7 mouse cellular contexts compared by ENCODE assay signal in genomic region chr16:43363751-43364515, GRCm38 (mm10).
DNase-seq lines count a peak whose midpoint lies in the region; ATAC-seq and TF ChIP-seq lines count a peak whose summit lies in the region.

No protein-coding gene starts in this region.

- no peaks in the 10 kb centered on the region for H3K79me2 ChIP-seq in macrophage (ENCODE audit: inconsistent target)

- H3K9me3 ChIP-seq in hindbrain, postnatal 0 days (ENCODE audit: low read length): no peaks in the 10 kb centered on the region

- H3K4me3 ChIP-seq in hindbrain, postnatal 0 days (ENCODE audit: low read length): no peak overlapping the region
- H3K4me3 ChIP-seq in macrophage (ENCODE audit: inconsistent target): peak overlapping the region; percentile 12; the same call in 1 of the 2 replicates

- H3K27ac ChIP-seq in hindbrain, postnatal 0 days: no peak overlapping the region
- peak overlapping the region; percentile 80 for H3K27ac ChIP-seq in macrophage

- H3K27me3 ChIP-seq in hindbrain, postnatal 0 days (ENCODE audit: insufficient read depth, low read length): no peaks in the 10 kb centered on the region

- DNase-seq in MN1 (ENCODE audit: low spot score): peak; percentile 54
- DNase-seq in brain, adult 2 months (ENCODE audit: low read depth, low spot score): peak; percentile 65
- peak; percentile 69 to 76 for DNase-seq in gastrocnemius, adult 8-10 months (ENCODE audit: low spot score in 2 of 2)
- DNase-seq in hindbrain, postnatal 0 days (ENCODE audit: low spot score): peak; percentile 26
- DNase-seq in left cerebral cortex, adult 9 months (ENCODE audit: low spot score in 2 of 2): peak; percentile 10 to 18
- DNase-seq in telencephalon, adult 2 months (ENCODE audit: low read depth, low spot score): peak; percentile 5

- no peak for TF ChIP-seq CTCF in hindbrain, postnatal 0 days (IDR thresholded peaks at IDR 0.05; ENCODE audit: low read depth)

- no peaks in the 10 kb centered on the region for H3K4me1 ChIP-seq in hindbrain, postnatal 0 days (ENCODE audit: insufficient read depth, low read length)

- no peak for ATAC-seq in hindbrain, postnatal 0 days

- H3K36me3 ChIP-seq in hindbrain, postnatal 0 days (ENCODE audit: insufficient read depth, low read length): no peaks in the 10 kb centered on the region
- H3K36me3 ChIP-seq in macrophage (ENCODE audit: inconsistent target): no peaks in the 10 kb centered on the region

- H3K4me2 ChIP-seq in hindbrain, postnatal 0 days (ENCODE audit: low read depth, low read length): peak overlapping the region; percentile 2; the same call in 1 of the 2 replicates

- 33% methylated on average over 7 of the region's 7 CpGs for WGBS in hindbrain, postnatal 0 days
- 14% methylated on average over 7 of the region's 7 CpGs for WGBS in macrophage (ENCODE audit: missing documents)

- H3K9ac ChIP-seq in hindbrain, postnatal 0 days (replicated peaks; ENCODE audit: low read length): no peak overlapping the region

Comparison
In these comparisons a context has a peak if more than half of its experiments do, and no peak if none do; other contexts are left out.
1. DNase-seq: peak in every context shown above with its lines; median percentile 72 in gastrocnemius, adult 8-10 months; 65 in brain, adult 2 months; 54 in MN1; 26 in hindbrain, postnatal 0 days; 14 in left cerebral cortex, adult 9 months; 5 in telencephalon, adult 2 months.